Mouse (Mus musculus) heart, embryonic 10.5 days (tissue): Measurements from ENCODE around the gene Atp6v1e2. TPM values are rescaled to one million over a fixed set of nuclear protein-coding genes. Genes with fewer than 3 reads are reported as not detected.

Experiments used
- DNase-seq: peaks from one replicate; pipeline ENCODE4 v3.0.0-alpha.2; 2017; ENCODE audit warnings: low spot score
- H3K27ac ChIP-seq: fragments of 300-500 bp; sonication (generic); 2 replicates; pipeline ENCODE4 v1.5.1; 2016; ENCODE audit warnings: mild to moderate bottlenecking
- H3K27me3 ChIP-seq: fragments of 300-500 bp; sonication (generic); 2 replicates; pipeline ENCODE4 v1.6.1; 2016; ENCODE audit warnings: mild to moderate bottlenecking; ENCODE audit not compliant: poor library complexity, insufficient read depth, severe bottlenecking
- H3K36me3 ChIP-seq: fragments of 300-500 bp; sonication (generic); 2 replicates; pipeline ENCODE4 v1.6.1; 2016; ENCODE audit warnings: mild to moderate bottlenecking, moderate library complexity
- H3K4me1 ChIP-seq: fragments of 300-500 bp; sonication (generic); 2 replicates; pipeline ENCODE4 v1.6.1; 2016; ENCODE audit warnings: mild to moderate bottlenecking
- H3K4me3 ChIP-seq: fragments of 300-500 bp; sonication (generic); 2 replicates; pipeline ENCODE4 v1.5.1; 2016; ENCODE audit warnings: mild to moderate bottlenecking, moderate library complexity
- H3K9me3 ChIP-seq: fragments of 300-500 bp; sonication (generic); 2 replicates; pipeline ENCODE4 v1.6.1; 2016; ENCODE audit warnings: mild to moderate bottlenecking, moderate library complexity
- WGBS: fragments of 180-500 bp; shearing (Covaris S2); methylation state at CpG from one replicate; pipeline ENCODE4 v1.1.7; 2016; 5-methylcytosine and 5-hydroxymethylcytosine counted together
- polyA plus RNA-seq: library from polyadenylated mRNA; unstranded; fragments of >200 nt; fragmentation: Nextera tagmentation; extraction: Ambion mirVana; gene quantifications from 2 replicates; pipeline ENCODE4 v1.2.1, GENCODE M21; 2016

Atp6v1e2 gene
- polyA plus RNA-seq, 1 experiment from 2014 or later = not detected

DNA sequence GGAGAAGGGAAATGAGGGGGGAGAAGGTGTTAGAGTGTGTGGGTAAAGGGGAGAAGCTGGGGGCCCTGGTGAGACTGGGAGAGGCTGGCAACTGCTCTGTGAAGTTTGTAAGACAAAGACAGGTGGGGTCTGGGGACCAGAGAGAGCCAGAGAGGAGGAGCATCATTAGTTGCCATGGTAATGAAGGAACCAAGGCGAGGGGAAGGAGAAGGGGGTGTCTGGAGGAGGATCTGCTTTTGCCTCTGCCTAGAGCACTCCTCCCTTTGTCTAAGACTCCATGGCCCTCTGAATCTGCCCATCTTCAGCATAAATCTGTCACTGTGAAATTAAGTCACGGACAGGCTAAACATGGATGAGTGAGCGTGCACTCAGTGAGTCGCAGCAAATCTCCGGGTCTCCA lies 14.8 kb downstream of the Atp6v1e2 start:
- H3K4me3 ChIP-seq = no peak overlapping the region
- no peak overlapping the region for H3K27ac ChIP-seq
- no peak for DNase-seq
- 45% methylated on average over 5 of the region's 5 CpGs for WGBS
- H3K4me1 ChIP-seq = peaks cover 10% of the 10 kb centered on the region
- no peaks in the 10 kb centered on the region for H3K9me3 ChIP-seq
- no peaks in the 10 kb centered on the region for H3K36me3 ChIP-seq
- peaks cover 36% of the 10 kb centered on the region for H3K27me3 ChIP-seq

- 0 out of 2 replicates have a peak, but pooled peaks cover 3% of the 10 kb centered on the region for H3K9me3 ChIP-seq
- 0 out of 2 replicates have a peak, but pooled peaks cover 3% of the 10 kb centered on the region for H3K4me1 ChIP-seq
- no peak overlapping the region for H3K4me3 ChIP-seq
- DNase-seq = no peak
- no peaks in the 10 kb centered on the region for H3K36me3 ChIP-seq
- no peak overlapping the region for H3K27ac ChIP-seq
- H3K27me3 ChIP-seq = peaks cover 25% of the 10 kb centered on the region
Measured at GRCm38 (mm10) chr17:86929981-86930380, 17.7 kb downstream of the Atp6v1e2 start.

GRCm38 (mm10) chr17:86929355-86929754 lies 18.3 kb downstream of the Atp6v1e2 start:
- H3K4me3 ChIP-seq = no peak overlapping the region
- peaks cover 3% of the 10 kb centered on the region; the same call in 1 of the 2 replicates for H3K4me1 ChIP-seq
- H3K27ac ChIP-seq = no peak overlapping the region
- H3K36me3 ChIP-seq = no peaks in the 10 kb centered on the region
- no peak for DNase-seq
- 84% methylated on average over 6 of the region's 6 CpGs for WGBS
- H3K27me3 ChIP-seq = peaks cover 21% of the 10 kb centered on the region
- 0 out of 2 replicates have a peak, but pooled peaks cover 3% of the 10 kb centered on the region for H3K9me3 ChIP-seq

GRCm38 (mm10) chr17:86926836-86927235 lies 20.9 kb downstream of the Atp6v1e2 start:
- Histone ChIP-seq H3K27me3 (no peaks in the 10 kb centered on the region; the same call in 1 of the 2 replicates), H3K4me1 (peaks cover 5% of the 10 kb centered on the region; the same call in 1 of the 2 replicates), H3K9me3 (0 out of 2 replicates have a peak, but pooled peaks cover 3% of the 10 kb centered on the region), H3K27ac (no peak overlapping the region), H3K36me3 (no peaks in the 10 kb centered on the region), H3K4me3 (no peak overlapping the region)
- DNase-seq = no peak
- 82% methylated on average over 3 of the region's 3 CpGs for WGBS

DNA sequence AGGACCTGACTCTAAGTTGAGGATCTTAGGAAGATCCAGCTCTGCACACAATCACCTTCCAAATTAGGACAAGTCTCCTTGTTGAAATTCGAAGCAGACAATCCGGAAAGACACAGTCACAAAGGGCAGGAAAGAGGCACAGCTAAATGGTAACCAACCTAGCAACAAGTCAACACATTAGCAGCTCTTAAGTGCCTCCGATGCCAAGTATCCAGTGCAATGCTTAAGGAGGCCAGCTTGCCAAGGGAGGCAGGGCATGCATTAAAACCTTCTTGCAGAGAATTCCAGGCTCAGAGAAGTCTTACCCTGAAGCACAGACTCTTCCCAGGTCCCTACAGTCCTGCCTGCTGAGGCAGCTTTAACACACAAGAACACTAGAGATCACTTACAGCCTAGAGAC lies 23.0 kb downstream of the Atp6v1e2 start:
- DNase-seq = no peak
- H3K27me3 ChIP-seq = no peaks in the 10 kb centered on the region
- 68% methylated on average over 3 of the region's 3 CpGs for WGBS
- H3K9me3 ChIP-seq = 0 out of 2 replicates have a peak, but pooled peaks cover 3% of the 10 kb centered on the region
- H3K27ac ChIP-seq = no peak overlapping the region
- H3K4me3 ChIP-seq = no peak overlapping the region
- H3K36me3 ChIP-seq = no peaks in the 10 kb centered on the region
- H3K4me1 ChIP-seq = peaks cover 3% of the 10 kb centered on the region; the same call in 1 of the 2 replicates

GRCm38 (mm10) chr17:86919729-86920128 lies 28.0 kb downstream of the Atp6v1e2 start:
- Histone ChIP-seq H3K36me3 (no peaks in the 10 kb centered on the region), H3K27ac (no peak overlapping the region), H3K4me3 (no peak overlapping the region), H3K9me3 (no peaks in the 10 kb centered on the region), H3K4me1 (peaks cover 3% of the 10 kb centered on the region; the same call in 1 of the 2 replicates), H3K27me3 (no peaks in the 10 kb centered on the region)
- WGBS = 69% methylated on average over 11 of the region's 11 CpGs
- DNase-seq = no peak

DNA sequence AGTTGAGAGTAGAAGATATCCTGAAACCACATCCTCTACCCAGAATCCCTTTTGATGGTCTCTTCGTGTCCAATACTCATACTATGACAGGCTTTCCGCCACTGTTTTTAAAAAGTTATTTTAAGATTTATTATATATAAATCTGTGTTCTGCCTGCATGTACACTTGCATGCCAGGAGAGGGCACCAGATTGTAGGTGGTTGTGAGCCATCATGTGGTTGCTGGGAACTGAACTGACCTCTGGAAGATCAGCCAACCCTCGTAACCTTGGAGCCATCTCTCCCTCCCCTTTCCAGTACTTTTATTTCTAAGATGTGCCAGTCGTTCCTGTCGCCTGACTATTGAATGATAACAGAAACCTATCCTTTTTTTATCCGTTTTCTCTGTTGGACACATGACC lies 28.9 kb downstream of the Atp6v1e2 start:
- Histone ChIP-seq H3K9me3 (no peaks in the 10 kb centered on the region), H3K36me3 (no peaks in the 10 kb centered on the region), H3K4me1 (peaks cover 3% of the 10 kb centered on the region; the same call in 1 of the 2 replicates), H3K27ac (no peak overlapping the region), H3K27me3 (no peaks in the 10 kb centered on the region), H3K4me3 (no peak overlapping the region)
- WGBS = 72% methylated on average over 6 of the region's 6 CpGs
- DNase-seq = no peak

GRCm38 (mm10) chr17:86917048-86917447 lies 30.6 kb downstream of the Atp6v1e2 start, which contains the start of gene Tmem247:
TSS of gene Tmem247 (plus strand) at chr17:86917348.
- Histone ChIP-seq H3K27me3 (no peaks in the 10 kb centered on the region), H3K4me1 (peaks cover under 1% of the 10 kb centered on the region; the same call in 1 of the 2 replicates), H3K4me3 (no peak within 1 kb of the TSS), H3K9me3 (no peaks in the 10 kb centered on the region), H3K36me3 (no peaks in the 10 kb centered on the region), H3K27ac (no peak within 1 kb of the TSS)
- WGBS = 85% methylated on average over 10 of the region's 10 CpGs
- no peak for DNase-seq

DNA sequence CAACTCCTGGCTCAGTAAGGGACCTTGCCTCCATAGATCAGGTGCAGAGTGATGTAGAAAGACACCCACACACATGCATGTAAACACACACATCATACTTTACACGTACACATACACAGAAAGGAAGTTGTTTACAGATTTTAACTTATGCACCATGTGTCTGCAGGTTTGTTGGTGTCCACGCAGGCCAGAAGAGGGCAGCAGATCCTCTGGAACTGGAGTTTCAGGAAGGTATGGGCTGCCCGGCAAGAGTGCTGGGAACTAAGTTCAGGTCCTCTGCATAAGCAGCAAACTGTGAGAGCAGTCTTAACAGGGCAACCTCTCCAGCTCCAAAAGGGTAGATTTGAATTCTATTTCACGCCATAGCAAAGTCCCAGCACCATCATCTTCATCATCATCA lies 32.2 kb downstream of the Atp6v1e2 start:
- no peak for DNase-seq
- Histone ChIP-seq H3K4me1 (peaks cover 11% of the 10 kb centered on the region), H3K36me3 (no peaks in the 10 kb centered on the region), H3K27ac (no peak overlapping the region), H3K27me3 (no peaks in the 10 kb centered on the region), H3K4me3 (no peak overlapping the region), H3K9me3 (no peaks in the 10 kb centered on the region)
- 79% methylated on average over 4 of the region's 4 CpGs for WGBS

- Histone ChIP-seq H3K4me3 (no peak overlapping the region), H3K27me3 (0 out of 2 replicates have a peak, but pooled peaks cover 7% of the 10 kb centered on the region), H3K4me1 (peaks cover 21% of the 10 kb centered on the region), H3K36me3 (no peaks in the 10 kb centered on the region), H3K9me3 (no peaks in the 10 kb centered on the region), H3K27ac (no peak overlapping the region)
- WGBS = 74% methylated on average over 7 of the region's 7 CpGs
- peak; percentile 38 for DNase-seq
Measured at GRCm38 (mm10) chr17:86913003-86913607, 34.6 kb downstream of the Atp6v1e2 start.

- no peaks in the 10 kb centered on the region for H3K36me3 ChIP-seq
- no peak overlapping the region for H3K4me3 ChIP-seq
- 46% methylated on average over 5 of the region's 5 CpGs for WGBS
- peaks cover 22% of the 10 kb centered on the region for H3K27me3 ChIP-seq
- H3K27ac ChIP-seq = no peak overlapping the region
- H3K9me3 ChIP-seq = no peaks in the 10 kb centered on the region
- peak; percentile 72 for DNase-seq
- peaks cover 23% of the 10 kb centered on the region for H3K4me1 ChIP-seq
Measured at GRCm38 (mm10) chr17:86911261-86911660, 36.4 kb downstream of the Atp6v1e2 start.

DNA sequence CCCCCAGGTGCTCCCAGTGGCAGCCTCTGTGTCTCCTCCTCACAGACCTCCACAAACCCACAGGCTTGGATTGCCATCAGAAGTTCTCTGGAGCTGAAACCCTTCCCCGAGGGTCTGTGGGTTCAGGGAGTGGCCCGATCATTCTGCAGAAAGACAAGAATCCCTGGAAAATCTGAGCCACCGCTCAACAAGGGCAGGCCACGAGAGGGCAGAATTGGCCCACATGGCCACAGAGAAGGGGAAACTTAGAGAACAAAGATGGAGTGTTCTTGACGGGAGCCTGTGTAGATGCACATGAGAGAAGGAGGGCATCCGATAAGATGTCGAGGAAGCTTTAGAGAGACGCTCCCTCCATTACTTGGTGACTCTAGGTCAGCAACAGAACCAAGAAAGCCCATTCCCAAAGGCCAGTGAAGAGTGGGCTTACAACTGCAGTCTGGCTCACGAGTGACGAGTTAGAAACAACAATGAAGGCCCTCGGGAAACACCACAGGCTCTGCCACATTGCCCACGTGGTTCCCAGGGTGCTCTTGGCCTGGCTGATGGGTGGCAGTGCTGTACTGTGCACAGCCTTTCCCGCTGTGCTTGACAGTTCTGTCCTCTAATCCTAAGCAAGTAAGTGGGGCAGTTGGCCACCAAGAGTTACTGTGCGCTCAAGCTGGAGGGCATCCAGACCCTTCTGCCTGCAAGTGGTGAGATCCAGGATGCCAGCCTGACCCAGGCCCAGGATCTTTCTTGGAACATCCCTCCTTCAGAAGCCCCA lies 37.8 kb downstream of the Atp6v1e2 start:
- no peak overlapping the region for H3K4me3 ChIP-seq
- DNase-seq = peak; percentile 76
- H3K27me3 ChIP-seq = peaks cover 22% of the 10 kb centered on the region
- H3K4me1 ChIP-seq = peaks cover 35% of the 10 kb centered on the region
- no peaks in the 10 kb centered on the region for H3K9me3 ChIP-seq
- WGBS = 65% methylated on average over 14 of the region's 14 CpGs
- H3K36me3 ChIP-seq = no peaks in the 10 kb centered on the region
- no peak overlapping the region for H3K27ac ChIP-seq

DNA sequence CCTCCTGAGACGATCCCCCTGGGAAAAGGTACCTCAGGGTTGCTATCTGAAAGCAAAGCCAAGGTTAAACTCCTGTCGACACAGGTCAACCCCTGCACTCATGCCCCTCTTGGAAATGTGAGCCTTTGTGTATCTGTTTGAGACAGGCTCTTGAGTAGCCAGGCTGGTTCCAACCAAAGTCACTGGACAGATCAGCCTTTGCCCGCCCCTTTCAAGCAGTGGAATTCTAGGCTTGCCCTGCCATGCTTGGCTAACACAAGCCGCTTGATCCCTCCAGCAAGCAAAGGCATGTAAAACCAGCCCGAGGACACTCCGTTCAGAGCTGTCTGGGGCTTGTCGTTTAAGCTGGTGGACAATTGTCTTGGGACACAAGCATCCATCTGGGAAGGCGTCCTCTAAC lies 39.4 kb downstream of the Atp6v1e2 start:
- Histone ChIP-seq H3K36me3 (no peaks in the 10 kb centered on the region), H3K4me1 (peaks cover 51% of the 10 kb centered on the region), H3K9me3 (no peaks in the 10 kb centered on the region), H3K27ac (no peak overlapping the region), H3K27me3 (peaks cover 22% of the 10 kb centered on the region), H3K4me3 (no peak overlapping the region)
- WGBS = 60% methylated on average over 8 of the region's 8 CpGs
- DNase-seq = peak; percentile 67
